Mouse (Mus musculus): ENCODE measurements around the gene Gm49711. TPM values are rescaled to one million over a fixed set of nuclear protein-coding genes. Genes with fewer than 3 reads are reported as not detected.

The Gm49711 gene
- polyA plus RNA-seq, 1 experiment from 2014 or later = 0.63 TPM

GRCm38 (mm10) chr16:92104951-92105350, 46.8 kb downstream of the Gm49711 start:
- H3K27me3 ChIP-seq = no peaks in the 10 kb centered on the region
- H3K4me2 ChIP-seq = no peak overlapping the region
- H3K4me3 ChIP-seq = no peak overlapping the region
- no peak for ATAC-seq (ENCODE audit: insufficient number of reproducible peaks, insufficient read depth, low FRiP score, low TSS enrichment, low read depth)
- H3K36me3 ChIP-seq = peaks cover 6% of the 10 kb centered on the region; the same call in 1 of the 2 replicates
- H3K9ac ChIP-seq = no peak overlapping the region; the same call in 1 of the 2 replicates
- H3K27ac ChIP-seq = no peak overlapping the region
- WGBS = 90% methylated on average over 2 of the region's 2 CpGs
- peaks cover 25% of the 10 kb centered on the region for H3K4me1 ChIP-seq
- no peaks in the 10 kb centered on the region for H3K9me3 ChIP-seq

DNA sequence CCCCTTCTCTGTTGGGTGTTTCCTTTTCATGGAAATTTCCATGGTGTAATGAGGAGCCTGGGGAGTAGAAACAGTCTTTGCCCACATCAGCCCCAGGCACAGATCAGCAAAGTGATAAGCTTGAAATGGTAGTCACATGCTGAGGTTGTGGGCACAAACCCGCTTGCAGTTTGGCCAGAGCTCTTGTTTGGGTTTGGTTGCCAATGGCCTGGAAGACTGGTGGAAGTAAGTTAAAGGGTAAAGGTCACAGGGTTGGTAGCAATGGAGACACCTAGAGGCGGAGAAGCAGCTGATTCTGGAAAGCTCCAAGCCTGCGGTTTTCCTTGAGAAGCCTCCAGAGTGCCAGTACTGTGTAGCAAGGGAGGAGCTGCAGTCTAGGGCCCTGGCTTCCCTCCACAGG, 47.5 kb downstream of the Gm49711 start:
- H3K36me3 ChIP-seq = peaks cover 6% of the 10 kb centered on the region; the same call in 1 of the 2 replicates
- no peak overlapping the region for H3K9ac ChIP-seq
- H3K4me3 ChIP-seq = no peak overlapping the region
- WGBS = 55% methylated on average over 3 of the region's 3 CpGs
- ATAC-seq (ENCODE audit: insufficient number of reproducible peaks, insufficient read depth, low FRiP score, low TSS enrichment, low read depth) = no peak
- H3K27me3 ChIP-seq = no peaks in the 10 kb centered on the region
- no peaks in the 10 kb centered on the region for H3K9me3 ChIP-seq
- no peak overlapping the region for H3K27ac ChIP-seq
- peaks cover 22% of the 10 kb centered on the region for H3K4me1 ChIP-seq
- H3K4me2 ChIP-seq = no peak overlapping the region

DNA sequence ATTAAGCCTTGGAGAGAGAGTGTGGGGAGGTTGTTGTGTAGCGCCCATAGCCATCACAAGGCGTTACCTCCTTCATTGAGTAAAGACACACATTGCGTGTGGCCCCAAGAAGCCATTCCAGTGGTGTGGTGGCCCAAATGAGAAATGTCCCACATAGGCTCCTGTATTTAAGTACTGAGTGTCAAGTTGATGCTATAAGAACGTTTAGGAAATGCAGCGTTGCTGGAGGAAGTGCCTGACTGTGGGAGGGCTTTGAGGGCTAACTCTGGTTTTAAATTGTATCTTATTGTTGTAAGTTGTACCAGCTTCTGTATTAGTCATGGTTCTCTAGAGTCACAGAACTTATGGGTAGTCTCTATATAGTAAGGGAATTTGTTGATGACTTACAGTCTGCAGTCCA, 49.2 kb downstream of the Gm49711 start:
- Histone ChIP-seq H3K9me3 (no peaks in the 10 kb centered on the region), H3K4me2 (no peak overlapping the region), H3K36me3 (peaks cover 6% of the 10 kb centered on the region), H3K4me1 (peaks cover 19% of the 10 kb centered on the region), H3K4me3 (no peak overlapping the region), H3K27ac (no peak overlapping the region), H3K27me3 (no peaks in the 10 kb centered on the region), H3K9ac (no peak overlapping the region)
- 89% methylated on average over 5 of the region's 5 CpGs for WGBS
- ATAC-seq (ENCODE audit: insufficient number of reproducible peaks, insufficient read depth, low FRiP score, low TSS enrichment, low read depth) = no peak

DNA sequence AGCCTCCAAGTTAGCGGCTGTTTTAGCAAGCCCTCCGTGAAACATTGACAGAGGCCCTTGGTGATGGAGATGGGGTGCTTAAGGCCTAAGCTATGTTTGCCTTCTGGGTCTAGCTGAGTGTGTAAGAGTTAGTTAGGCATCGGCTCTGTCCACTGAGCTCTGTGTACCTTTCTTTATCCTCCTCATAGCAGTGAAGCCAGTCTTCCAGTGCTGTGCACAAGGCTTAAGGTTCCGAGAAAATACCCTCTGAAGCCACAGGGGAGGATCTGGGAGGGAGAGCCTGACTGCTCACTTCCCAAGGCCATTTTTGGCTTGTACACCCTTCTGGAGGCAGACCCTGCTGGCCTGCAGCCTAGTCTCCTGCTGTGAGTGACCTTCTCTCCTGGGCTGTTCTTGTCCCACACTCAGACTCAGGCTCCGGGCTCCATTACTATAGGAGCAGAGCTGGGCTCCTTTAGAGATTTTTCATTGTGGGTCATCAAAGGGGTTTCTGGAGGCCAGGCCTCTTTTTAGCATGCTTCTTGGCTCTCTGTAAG, 56.7 kb downstream of the Gm49711 start:
- no peak overlapping the region for H3K9ac ChIP-seq
- peaks cover 19% of the 10 kb centered on the region for H3K4me1 ChIP-seq
- no peaks in the 10 kb centered on the region for H3K27me3 ChIP-seq
- no peaks in the 10 kb centered on the region for H3K9me3 ChIP-seq
- H3K36me3 ChIP-seq = peaks cover 15% of the 10 kb centered on the region
- WGBS = 79% methylated on average over 5 of the region's 5 CpGs
- no peak for ATAC-seq (ENCODE audit: insufficient number of reproducible peaks, insufficient read depth, low FRiP score, low TSS enrichment, low read depth)
- no peak overlapping the region for H3K4me2 ChIP-seq
- no peak overlapping the region; the same call in 1 of the 2 replicates for H3K27ac ChIP-seq
- H3K4me3 ChIP-seq = no peak overlapping the region

- H3K27ac ChIP-seq = no peak overlapping the region
- H3K27me3 ChIP-seq = no peaks in the 10 kb centered on the region
- no peak for ATAC-seq (ENCODE audit: insufficient number of reproducible peaks, insufficient read depth, low FRiP score, low TSS enrichment, low read depth)
- no peaks in the 10 kb centered on the region for H3K9me3 ChIP-seq
- peak overlapping the region; percentile 53 for H3K4me2 ChIP-seq
- peak overlapping the region; percentile 20; the same call in 1 of the 2 replicates for H3K4me3 ChIP-seq
- H3K36me3 ChIP-seq = peaks cover 15% of the 10 kb centered on the region
- H3K4me1 ChIP-seq = peaks cover 19% of the 10 kb centered on the region
- WGBS = 33% methylated on average over 20 of the region's 20 CpGs
- H3K9ac ChIP-seq = 0 out of 2 replicates have a peak overlapping the region, but pooled peaks have one; percentile 49
These were observed 57.7 kb downstream of the Gm49711 start for GRCm38 (mm10) chr16:92115611-92116421.

DNA sequence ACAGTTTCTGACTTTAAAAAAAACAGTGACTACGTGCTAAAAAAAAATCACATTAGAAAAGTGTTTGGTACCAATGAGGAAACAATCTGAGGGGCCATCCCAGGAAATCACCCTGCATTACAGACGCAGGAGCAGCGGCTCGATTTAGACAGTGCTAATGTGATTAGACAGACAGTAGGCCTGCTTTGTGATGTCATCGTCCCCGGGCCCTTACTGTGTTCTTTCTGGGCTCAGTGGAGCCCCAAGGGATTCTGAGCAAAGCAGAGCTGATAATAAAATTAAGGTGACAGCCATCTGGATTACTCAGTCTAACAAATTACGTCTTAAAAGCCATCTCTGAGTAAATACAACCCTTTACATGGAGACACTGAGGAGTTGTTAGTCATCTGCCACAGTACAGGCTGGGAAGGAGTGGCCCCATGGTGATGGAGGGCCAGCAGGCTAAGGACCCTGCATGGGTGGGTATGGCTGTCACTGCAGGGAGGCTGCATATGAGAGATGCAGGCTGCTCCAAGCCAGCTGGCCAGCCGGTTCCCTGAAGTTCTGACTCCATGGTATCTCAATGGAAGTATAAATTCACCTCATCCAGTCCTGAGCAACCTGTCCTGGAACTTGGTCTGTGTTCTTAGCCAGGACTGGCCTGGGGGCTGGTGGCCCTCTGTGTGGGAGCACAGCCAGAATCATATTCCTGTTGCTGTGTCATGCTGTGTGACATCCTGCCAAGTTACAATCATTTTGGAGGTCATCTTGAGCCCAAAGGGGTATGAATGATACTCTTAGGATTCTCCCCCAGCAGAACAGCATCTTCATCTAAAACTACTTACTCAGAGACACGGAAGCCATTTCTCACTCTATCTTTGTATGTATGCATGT, 59.5 kb downstream of the Gm49711 start:
- Histone ChIP-seq H3K9ac (no peak overlapping the region), H3K4me1 (peaks cover 19% of the 10 kb centered on the region), H3K36me3 (peaks cover 6% of the 10 kb centered on the region), H3K4me3 (no peak overlapping the region), H3K4me2 (no peak overlapping the region), H3K27me3 (no peaks in the 10 kb centered on the region), H3K27ac (no peak overlapping the region), H3K9me3 (no peaks in the 10 kb centered on the region)
- WGBS = 55% methylated on average over 9 of the region's 9 CpGs
- no peak for ATAC-seq (ENCODE audit: insufficient number of reproducible peaks, insufficient read depth, low FRiP score, low TSS enrichment, low read depth)

- Histone ChIP-seq H3K36me3 (no peaks in the 10 kb centered on the region), H3K27me3 (no peaks in the 10 kb centered on the region), H3K4me2 (no peak overlapping the region), H3K4me1 (peaks cover 19% of the 10 kb centered on the region), H3K9ac (no peak overlapping the region), H3K4me3 (no peak overlapping the region), H3K27ac (no peak overlapping the region), H3K9me3 (no peaks in the 10 kb centered on the region)
- ATAC-seq (ENCODE audit: insufficient number of reproducible peaks, insufficient read depth, low FRiP score, low TSS enrichment, low read depth) = no peak
- 70% methylated on average over 13 of the region's 13 CpGs for WGBS
These were observed 60.9 kb downstream of the Gm49711 start for GRCm38 (mm10) chr16:92119013-92119515.

DNA sequence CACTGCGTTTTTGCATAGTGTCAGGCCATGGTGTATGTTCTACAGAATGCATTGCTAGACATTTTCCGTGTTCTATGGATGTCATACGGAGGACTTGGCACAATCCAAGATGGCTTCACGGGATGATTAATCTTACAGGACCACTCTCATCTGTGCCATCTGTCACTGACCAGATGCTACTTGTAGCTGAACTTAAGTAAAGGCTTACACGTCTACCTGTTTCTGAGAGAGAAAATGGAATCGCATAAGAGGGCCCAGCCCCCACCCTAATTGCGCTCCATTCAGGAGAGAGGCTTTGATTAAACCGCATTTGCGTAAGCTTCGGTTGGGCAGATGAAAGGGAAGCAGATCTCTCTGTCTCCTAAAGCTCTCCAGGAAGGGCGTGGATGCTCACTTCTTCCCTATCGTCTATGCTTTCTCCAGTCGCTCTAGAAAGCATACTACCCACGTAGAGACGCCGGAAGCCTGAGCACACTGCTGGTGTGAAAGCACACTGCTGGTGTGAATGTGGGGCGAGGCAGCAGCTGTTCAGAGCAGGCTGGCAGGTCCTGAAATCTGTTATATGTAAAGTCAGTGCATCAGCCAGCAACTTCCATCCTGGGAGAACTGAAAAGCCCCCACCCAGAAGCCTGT, 62.9 kb downstream of the Gm49711 start:
- WGBS = 71% methylated on average over 17 of the region's 17 CpGs
- no peak overlapping the region for H3K27ac ChIP-seq
- no peak overlapping the region for H3K4me2 ChIP-seq
- H3K27me3 ChIP-seq = no peaks in the 10 kb centered on the region
- no peak for ATAC-seq (ENCODE audit: insufficient number of reproducible peaks, insufficient read depth, low FRiP score, low TSS enrichment, low read depth)
- no peak overlapping the region for H3K9ac ChIP-seq
- H3K4me3 ChIP-seq = no peak overlapping the region
- H3K36me3 ChIP-seq = no peaks in the 10 kb centered on the region
- peaks cover 7% of the 10 kb centered on the region for H3K9me3 ChIP-seq
- H3K4me1 ChIP-seq = peaks cover 10% of the 10 kb centered on the region

GRCm38 (mm10) chr16:92127226-92127625, 69.1 kb downstream of the Gm49711 start:
- no peaks in the 10 kb centered on the region for H3K36me3 ChIP-seq
- no peak overlapping the region for H3K27ac ChIP-seq
- no peaks in the 10 kb centered on the region for H3K27me3 ChIP-seq
- H3K4me2 ChIP-seq = no peak overlapping the region
- H3K9me3 ChIP-seq = peaks cover 7% of the 10 kb centered on the region
- H3K4me3 ChIP-seq = no peak overlapping the region
- no peaks in the 10 kb centered on the region for H3K4me1 ChIP-seq
- H3K9ac ChIP-seq = no peak overlapping the region
- 59% methylated on average over 4 of the region's 4 CpGs for WGBS
- no peak for ATAC-seq (ENCODE audit: insufficient number of reproducible peaks, insufficient read depth, low FRiP score, low TSS enrichment, low read depth)

DNA sequence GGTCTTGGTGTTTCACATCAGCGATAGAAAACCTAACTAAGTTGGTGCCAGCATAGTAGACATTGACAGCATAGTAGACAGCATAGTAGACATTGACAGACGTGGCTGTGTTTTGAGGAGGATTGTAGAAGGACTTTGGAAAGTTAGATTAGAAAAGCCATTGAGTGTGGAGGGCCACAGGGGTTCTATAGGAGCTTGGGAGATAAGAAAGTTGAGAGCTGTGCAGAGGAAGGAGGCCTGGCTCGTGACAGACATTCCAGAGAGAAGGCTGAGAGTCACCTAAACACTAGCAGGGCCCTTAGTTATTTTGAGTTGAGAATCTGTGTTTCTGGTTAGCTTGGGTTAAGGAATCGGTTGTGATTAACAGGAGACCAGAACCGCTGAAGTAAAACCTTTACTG, 69.5 kb downstream of the Gm49711 start:
- Histone ChIP-seq H3K36me3 (no peaks in the 10 kb centered on the region), H3K4me2 (no peak overlapping the region), H3K27ac (no peak overlapping the region), H3K27me3 (no peaks in the 10 kb centered on the region), H3K9me3 (peaks cover 7% of the 10 kb centered on the region), H3K9ac (no peak overlapping the region), H3K4me3 (no peak overlapping the region), H3K4me1 (no peaks in the 10 kb centered on the region)
- 85% methylated on average over 5 of the region's 5 CpGs for WGBS
- ATAC-seq (ENCODE audit: insufficient number of reproducible peaks, insufficient read depth, low FRiP score, low TSS enrichment, low read depth) = no peak

- peaks cover under 1% of the 10 kb centered on the region; the same call in 1 of the 2 replicates for H3K9me3 ChIP-seq
- peaks cover 5% of the 10 kb centered on the region; the same call in 1 of the 2 replicates for H3K4me1 ChIP-seq
- H3K27ac ChIP-seq = no peak overlapping the region
- no peak overlapping the region for H3K4me2 ChIP-seq
- H3K36me3 ChIP-seq = no peaks in the 10 kb centered on the region
- H3K4me3 ChIP-seq = no peak overlapping the region
- no peaks in the 10 kb centered on the region for H3K27me3 ChIP-seq
- ATAC-seq (ENCODE audit: insufficient number of reproducible peaks, insufficient read depth, low FRiP score, low TSS enrichment, low read depth) = no peak
- no peak overlapping the region for H3K9ac ChIP-seq
- 92% methylated on average over 8 of the region's 8 CpGs for WGBS
These were observed 71.7 kb downstream of the Gm49711 start for GRCm38 (mm10) chr16:92129843-92130242.
